In the genomic region with DNA sequence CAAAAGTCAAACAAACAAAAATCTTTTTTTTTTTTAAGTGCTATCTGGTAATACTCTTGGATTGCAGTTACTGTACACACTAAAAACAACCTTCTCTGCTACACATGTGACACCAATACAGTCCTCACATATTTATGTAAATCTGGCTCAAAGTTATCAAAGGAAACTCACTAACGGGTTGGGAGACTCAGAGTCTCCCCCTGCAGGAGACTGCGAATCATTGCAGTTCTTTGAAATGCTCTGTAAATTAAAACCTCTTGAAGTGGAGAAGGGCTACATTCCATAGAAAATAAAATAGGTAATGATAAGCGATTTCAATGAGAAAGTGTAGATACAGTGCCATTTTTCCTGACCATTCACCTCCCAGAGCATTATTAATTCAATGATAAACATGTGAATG, we compare ENCODE assay signal across 10 mouse cellular contexts.
DNase-seq lines count a peak whose midpoint lies in the region; ATAC-seq and TF ChIP-seq lines count a peak whose summit lies in the region.
"Had no signal": no experiment of that assay in that cellular context is flagged by ENCODE, and none has a peak within 500 bp of the region (broad histone marks: within the 10 kb centered on the region; RNA-seq: fewer than 3 reads in every experiment).

No protein-coding gene starts in this region.

- no peak overlapping the region for H3K27ac ChIP-seq in kidney, postnatal 0 days
- H3K27ac ChIP-seq in kidney, embryonic 16.5 days (ENCODE audit: low read length) = no peak overlapping the region
- H3K27ac ChIP-seq in midbrain, embryonic 14.5 days (replicated peaks; ENCODE audit: low read depth, low read length) = peak overlapping the region; percentile 76

- no peaks in the 10 kb centered on the region for H3K4me1 ChIP-seq in kidney, postnatal 0 days (replicated peaks; ENCODE audit: insufficient read depth, low read length)
- H3K4me1 ChIP-seq in kidney, embryonic 16.5 days (ENCODE audit: insufficient read depth, low read length) = peaks cover 2% of the 10 kb centered on the region; the same call in 1 of the 2 replicates
- peaks cover 7% of the 10 kb centered on the region for H3K4me1 ChIP-seq in midbrain, embryonic 14.5 days (ENCODE audit: control insufficient read depth, insufficient read depth, low read length)

- no peaks in the 10 kb centered on the region for H3K36me3 ChIP-seq in kidney, postnatal 0 days (ENCODE audit: insufficient read depth, low read length)
- no peaks in the 10 kb centered on the region for H3K36me3 ChIP-seq in kidney, embryonic 16.5 days (ENCODE audit: insufficient read depth, low read length)
- H3K36me3 ChIP-seq in midbrain, embryonic 14.5 days (ENCODE audit: control insufficient read depth, insufficient read depth, low read length) = no peaks in the 10 kb centered on the region

- WGBS in kidney, postnatal 0 days = 24% methylated on average over 3 of the region's 3 CpGs
- WGBS in kidney, embryonic 16.5 days = 20% methylated on average over 3 of the region's 3 CpGs
- 20% methylated on average over 3 of the region's 3 CpGs for WGBS in midbrain, embryonic 14.5 days

- TF ChIP-seq POLR2A in brain, embryonic 14.5 days (IDR thresholded peaks at IDR 0.05; ENCODE audit: borderline replicate concordance, extremely low read depth, insufficient read depth, insufficient read length, poor library complexity, severe bottlenecking) = no peak

- H3K9me3 ChIP-seq in kidney, postnatal 0 days (replicated peaks; ENCODE audit: low read length) = no peaks in the 10 kb centered on the region
- no peaks in the 10 kb centered on the region for H3K9me3 ChIP-seq in kidney, embryonic 16.5 days (ENCODE audit: low read length)
- H3K9me3 ChIP-seq in midbrain, embryonic 14.5 days (ENCODE audit: control insufficient read depth, low read length) = no peaks in the 10 kb centered on the region

- no peak overlapping the region for H3K4me3 ChIP-seq in kidney, postnatal 0 days (replicated peaks; ENCODE audit: low read depth, low read length)
- H3K4me3 ChIP-seq in kidney, embryonic 16.5 days (ENCODE audit: low read length) = no peak overlapping the region
- no peak overlapping the region for H3K4me3 ChIP-seq in midbrain, embryonic 14.5 days (replicated peaks; ENCODE audit: low read depth, low read length)

- no peak overlapping the region for H3K9ac ChIP-seq in kidney, postnatal 0 days (ENCODE audit: low read depth, low read length)
- H3K9ac ChIP-seq in kidney, embryonic 16.5 days (replicated peaks; ENCODE audit: low read length) = no peak overlapping the region
- no peak overlapping the region for H3K9ac ChIP-seq in midbrain, embryonic 14.5 days (replicated peaks; ENCODE audit: low read length)

- H3K4me2 ChIP-seq in kidney, postnatal 0 days (ENCODE audit: low read length) = no peak overlapping the region
- no peak overlapping the region for H3K4me2 ChIP-seq in kidney, embryonic 16.5 days (replicated peaks; ENCODE audit: low read depth, low read length)
- H3K4me2 ChIP-seq in midbrain, embryonic 14.5 days (ENCODE audit: low read length) = peak overlapping the region; percentile 14; the same call in 1 of the 2 replicates

- TF ChIP-seq CTCF in kidney, postnatal 0 days (IDR thresholded peaks at IDR 0.05; ENCODE audit: low read depth) = peak; percentile 69
- peak; percentile 55; the same call in 1 of the 2 replicates for TF ChIP-seq CTCF in brain, embryonic 14.5 days (IDR thresholded peaks at IDR 0.05; ENCODE audit: borderline replicate concordance, extremely low read depth, insufficient read depth, insufficient read length)

- ATAC-seq in kidney, postnatal 0 days (replicated peaks; ENCODE audit: low FRiP score, low read depth) = no peak
- ATAC-seq in kidney, embryonic 16.5 days (ENCODE audit: low FRiP score, low TSS enrichment) = no peak
- ATAC-seq in midbrain, embryonic 14.5 days (ENCODE audit: low FRiP score, low TSS enrichment) = no peak

- DNase-seq in kidney, postnatal 0 days (ENCODE audit: low spot score) = peak; percentile 44
- peak; percentile 25 for DNase-seq in CD4-positive helper T cell, adult 2 months (ENCODE audit: low read depth, low spot score)
- DNase-seq in brain, embryonic 14.5 days (ENCODE audit: low read depth) = peak; percentile 48
- DNase-seq in midbrain, embryonic 14.5 days = peak; percentile 44
- no peak for DNase-seq in adrenal gland, adult 8-10 months
- no peak for DNase-seq in cerebellum, adult 9-10 months
- no peak for DNase-seq in adrenal gland, postnatal 14 days
- DNase-seq: cerebellum, postnatal 25 days; gastrocnemius, postnatal 10 days had no signal

- no peaks in the 10 kb centered on the region for H3K27me3 ChIP-seq in kidney, postnatal 0 days (ENCODE audit: insufficient read depth, low read length)
- H3K27me3 ChIP-seq in kidney, embryonic 16.5 days (ENCODE audit: insufficient read depth, low read length) = no peaks in the 10 kb centered on the region
- no peaks in the 10 kb centered on the region for H3K27me3 ChIP-seq in midbrain, embryonic 14.5 days (ENCODE audit: control insufficient read depth, insufficient read depth, low read length)

Comparison
In these comparisons a context has a peak if more than half of its experiments do, and no peak if none do; other contexts are left out.
1. DNase-seq: peak in kidney, postnatal 0 days (single experiment), CD4-positive helper T cell, adult 2 months (single experiment), brain, embryonic 14.5 days (single experiment) and midbrain, embryonic 14.5 days (single experiment); none in adrenal gland, adult 8-10 months (single experiment), cerebellum, adult 9-10 months (single experiment) and adrenal gland, postnatal 14 days (single experiment).